Mouse (Mus musculus) kidney, adult 2 months (tissue): ENCODE measurements around the gene Rasl11b. TPM values are rescaled to one million over a fixed set of nuclear protein-coding genes. Genes with fewer than 3 reads are reported as not detected.

Source experiments
- DNase-seq: peaks from one replicate; pipeline ENCODE4 v3.0.0; 2021
- H3K27ac ChIP-seq: fragments of 200-500 bp; 2 replicates; pipeline ENCODE4 v1.5.1; 2012; ENCODE audit warnings: low read depth, low read length, control low read depth, inconsistent platforms; ENCODE audit not compliant: insufficient read depth
- H3K27me3 ChIP-seq: fragments of 200-500 bp; replicated peaks from 2 replicates; pipeline ENCODE4 v1.6.1; 2012; ENCODE audit warnings: mild to moderate bottlenecking, moderate library complexity, low read length, inconsistent platforms; ENCODE audit not compliant: control insufficient read depth, insufficient read depth
- H3K36me3 ChIP-seq: fragments of 200-500 bp; 2 replicates; pipeline ENCODE4 v1.6.1; 2012; ENCODE audit warnings: mild to moderate bottlenecking, moderate library complexity, low read length, inconsistent platforms; ENCODE audit not compliant: control insufficient read depth, insufficient read depth
- H3K4me1 ChIP-seq: fragments of 200-500 bp; 2 replicates; pipeline ENCODE4 v1.6.1; 2011; ENCODE audit warnings: low read length; ENCODE audit not compliant: control insufficient read depth, insufficient read depth
- H3K4me3 ChIP-seq: fragments of 200-500 bp; 2 replicates; pipeline ENCODE4 v1.5.1; 2011; ENCODE audit warnings: mild to moderate bottlenecking, low read depth, low read length, control low read depth; ENCODE audit not compliant: insufficient read depth
- CTCF ChIP-seq: fragments of 200-500 bp; conservative IDR thresholded peaks from 2 replicates; pipeline ENCODE4 v1.5.1; 2011; ENCODE audit warnings: low read depth, mild to moderate bottlenecking, control low read depth, low read length, moderate library complexity, mixed read lengths; ENCODE audit not compliant: insufficient read depth, insufficient read length
- POLR2A ChIP-seq: fragments of 200-500 bp; IDR thresholded peaks from one replicate; pipeline ENCODE4 v1.6.1; 2011; ENCODE audit warnings: low read depth, low read length, control low read depth
- WGBS: fragments of 180-500 bp; shearing (Covaris S2); methylation state at CpG from one replicate; pipeline ENCODE4 v1.1.7; 2018; 5-methylcytosine and 5-hydroxymethylcytosine counted together
- polyA plus RNA-seq: library from polyadenylated mRNA; depleted of rRNA; stranded (reverse); fragments of >200 nt; gene quantifications from 2 replicates; pipeline ENCODE4 v1.2.3, GENCODE M21; 2012; rRNA removed

Gene Rasl11b
- polyA plus RNA-seq, 1 experiment, result 43.1 TPM

- TF ChIP-seq POLR2A (no peak), CTCF (no peak)
- WGBS, result 72% methylated on average over 4 of the region's 4 CpGs
- H3K27me3 ChIP-seq, result no peaks in the 10 kb centered on the region
- H3K4me1 ChIP-seq, result peaks cover 4% of the 10 kb centered on the region; the same call in 1 of the 2 replicates
- no peaks in the 10 kb centered on the region for H3K36me3 ChIP-seq
- no peak overlapping the region for H3K27ac ChIP-seq
- no peak overlapping the region for H3K4me3 ChIP-seq
- DNase-seq, result no peak
Measured at GRCm38 (mm10) chr5:74246453-74246852, 51.4 kb downstream of the Rasl11b start.

DNA sequence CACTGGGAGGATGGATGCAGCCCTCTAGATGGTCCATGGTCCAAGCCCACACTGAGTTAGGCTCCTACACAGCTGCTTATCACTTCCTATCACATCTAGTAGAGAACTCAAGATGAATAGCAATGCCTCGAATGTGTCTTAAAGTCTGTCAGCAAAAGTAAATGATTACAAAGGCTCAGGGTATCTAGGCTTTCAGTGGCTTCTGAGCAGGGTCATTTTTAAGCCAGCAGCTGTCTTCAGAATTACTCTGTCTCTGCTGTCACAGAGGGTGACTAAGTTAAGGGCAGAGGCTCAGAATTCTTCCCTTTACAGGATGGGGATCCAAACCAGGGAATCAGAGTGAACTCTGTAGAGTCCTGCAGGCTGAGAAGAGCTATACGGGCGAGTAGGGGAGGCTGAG lies 51.9 kb downstream of the Rasl11b start:
- TF ChIP-seq CTCF (no peak), POLR2A (no peak)
- DNase-seq, result no peak
- peaks cover 4% of the 10 kb centered on the region; the same call in 1 of the 2 replicates for H3K4me1 ChIP-seq
- WGBS, result 64% methylated on average over 3 of the region's 3 CpGs
- H3K4me3 ChIP-seq, result no peak overlapping the region
- no peaks in the 10 kb centered on the region for H3K27me3 ChIP-seq
- H3K27ac ChIP-seq, result no peak overlapping the region
- H3K36me3 ChIP-seq, result no peaks in the 10 kb centered on the region

Other genes with a start within 250 kb of the Rasl11b start
- 6.9 and 9.1 TPM in 2 replicates for gene Usp46, start 126.9 kb upstream of the Rasl11b start, polyA plus RNA-seq